Mouse (Mus musculus) urinary bladder, adult 18-20 months (tissue): ENCODE data around the gene Cgas.
A peak's percentile ranks its signal among the peaks of the same experiment; 100 is the strongest.
"Not testable (repeated sequence)": the region's sequence is repeated elsewhere in the genome, so short reads cannot be mapped to it uniquely, and the experiment has no call there.

Experiments
- DNase-seq, 2 experiments: peaks; one replicate each; pipeline ENCODE4 v3.0.0; 2022; ENCODE audit warnings: low spot score in 2 of 2, mixed read lengths in 2 of 2

Gene Cgas

GRCm38 (mm10) chr9:78442579-78443392 lies at the start of gene Cgas:
Gene Cgas (minus strand): TSS chr9:78443237.
- peak; percentile 46 to 62 for DNase-seq

- DNase-seq = no peak
These were observed 49.2 kb upstream of the Cgas start for GRCm38 (mm10) chr9:78492254-78492653.

- no peak for DNase-seq
These were observed 48.1 kb upstream of the Cgas start for GRCm38 (mm10) chr9:78491169-78491568.

- peak; percentile 35 to 46 for DNase-seq
These were observed 45.9 kb upstream of the Cgas start, which contains the start of gene Eef1a1 for GRCm38 (mm10) chr9:78488890-78489420. Gene Eef1a1 (minus strand): TSS chr9:78489151.

GRCm38 (mm10) chr9:78488021-78488420 lies 45.0 kb upstream of the Cgas start:
- DNase-seq = not testable (repeated sequence)

GRCm38 (mm10) chr9:78484660-78485059 lies 41.6 kb upstream of the Cgas start:
- no peak for DNase-seq

GRCm38 (mm10) chr9:78482386-78482785 lies 39.3 kb upstream of the Cgas start:
- no peak for DNase-seq

GRCm38 (mm10) chr9:78481423-78482331 lies 38.6 kb upstream of the Cgas start:
- DNase-seq = peak; percentile 93 to 96

GRCm38 (mm10) chr9:78480706-78481358 lies 37.8 kb upstream of the Cgas start:
- peak; percentile 65 to 71 for DNase-seq

- DNase-seq = not testable (repeated sequence)
These were observed 37.2 kb upstream of the Cgas start for GRCm38 (mm10) chr9:78480227-78480626.

GRCm38 (mm10) chr9:78479308-78479707 lies 36.3 kb upstream of the Cgas start:
- DNase-seq = not testable (repeated sequence)

GRCm38 (mm10) chr9:78478009-78478605 lies 35.1 kb upstream of the Cgas start:
- not testable (repeated sequence) for DNase-seq

GRCm38 (mm10) chr9:78477021-78477551 lies 34.0 kb upstream of the Cgas start:
- no peak for DNase-seq

- no peak for DNase-seq
These were observed 33.5 kb upstream of the Cgas start for GRCm38 (mm10) chr9:78476531-78477020.

- DNase-seq = no peak
These were observed 32.8 kb upstream of the Cgas start for GRCm38 (mm10) chr9:78475873-78476272.

GRCm38 (mm10) chr9:78475383-78475780 lies 32.3 kb upstream of the Cgas start:
- DNase-seq = no peak

- DNase-seq = no peak
These were observed 31.8 kb upstream of the Cgas start for GRCm38 (mm10) chr9:78474771-78475382.

- no peak for DNase-seq
These were observed 31.2 kb upstream of the Cgas start for GRCm38 (mm10) chr9:78474270-78474669.

- DNase-seq = no peak
These were observed 30.6 kb upstream of the Cgas start for GRCm38 (mm10) chr9:78473588-78473987.

- DNase-seq = no peak
These were observed 22.7 kb upstream of the Cgas start for GRCm38 (mm10) chr9:78465725-78466124.
